Comparison of ENCODE assay signal across 10 mouse cellular contexts in the genomic region with DNA sequence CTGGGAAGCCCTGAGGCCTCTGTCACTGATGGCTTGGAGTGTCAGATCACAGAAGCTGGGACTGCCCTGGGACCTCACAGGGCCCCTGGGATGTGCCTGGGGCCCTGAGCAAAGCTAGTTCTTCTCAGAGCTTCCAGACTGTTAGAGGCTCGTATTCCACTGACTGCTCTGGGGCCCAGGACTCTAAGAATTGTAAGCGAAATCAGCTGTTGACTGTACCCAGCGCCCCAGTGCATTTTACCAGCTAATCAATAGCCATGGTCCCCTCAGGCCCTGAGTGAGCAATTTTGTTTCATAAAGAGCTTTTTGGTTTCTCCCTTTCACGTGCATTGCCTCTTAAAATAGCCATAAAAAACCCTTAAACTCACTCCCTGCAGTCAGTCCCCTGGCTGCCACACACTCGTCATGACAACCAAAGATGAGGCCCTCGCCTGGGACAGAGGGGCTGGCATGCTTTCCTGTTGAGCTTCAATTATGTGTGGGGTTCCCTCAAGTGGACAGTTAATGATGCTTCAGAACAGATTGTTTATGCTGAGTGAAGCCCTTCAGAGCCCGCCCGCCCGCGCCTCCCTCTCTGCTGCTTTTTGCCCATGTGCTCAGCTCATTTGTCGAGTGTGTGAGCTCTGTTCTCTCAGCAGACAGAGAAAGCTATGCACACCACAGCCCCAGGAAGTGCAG. TPM values are rescaled to one million over a fixed set of nuclear protein-coding genes. Genes with fewer than 3 reads are reported as not detected.
A peak's percentile ranks its signal among the peaks of the same experiment; 100 is the strongest.
DNase-seq lines count a peak whose midpoint lies in the region; ATAC-seq and TF ChIP-seq lines count a peak whose summit lies in the region.
"Had no signal": no experiment of that assay in that cellular context is flagged by ENCODE, and none has a peak within 500 bp of the region (broad histone marks: within the 10 kb centered on the region; RNA-seq: fewer than 3 reads in every experiment).

No protein-coding gene starts in this region.

- ATAC-seq in embryonic facial prominence, embryonic 13.5 days (ENCODE audit: insufficient number of reproducible peaks, insufficient read depth, low FRiP score, low TSS enrichment, low read depth) = no peak
- ATAC-seq in hindbrain, embryonic 15.5 days (ENCODE audit: low FRiP score, low read depth) = peak; percentile 79; the same call in 1 of the 2 replicates
- ATAC-seq in midbrain, postnatal 0 days (ENCODE audit: low FRiP score) = peak; percentile 58; the same call in 1 of the 2 replicates
- ATAC-seq in CD4-positive, CD25-positive, alpha-beta regulatory T cell, adult 4 months = no peak

- peak; percentile 28 for DNase-seq in layer of hippocampus, adult 11-12 months (ENCODE audit: low spot score)
- DNase-seq in layer of hippocampus, adult 9-11 months = no peak
- peak; percentile 81 for DNase-seq in midbrain, postnatal 0 days (ENCODE audit: low spot score)
- no peak for DNase-seq in adrenal gland, postnatal 4 days (ENCODE audit: low spot score in 2 of 2)
- no peak for DNase-seq in thymus, postnatal 36 days
- DNase-seq: thymus, postnatal 14 days had no signal

- H3K27ac ChIP-seq in embryonic facial prominence, embryonic 13.5 days = peak overlapping the region; percentile 39; the same call in 1 of the 2 replicates
- H3K27ac ChIP-seq in hindbrain, embryonic 15.5 days (replicated peaks) = peak overlapping the region; percentile 71
- H3K27ac ChIP-seq in midbrain, postnatal 0 days (ENCODE audit: low read depth, low read length) = peak overlapping the region; percentile 63; the same call in 1 of the 2 replicates

- peak overlapping the region; percentile 40; the same call in 1 of the 2 replicates for H3K9ac ChIP-seq in embryonic facial prominence, embryonic 13.5 days
- H3K9ac ChIP-seq in hindbrain, embryonic 15.5 days = no peak overlapping the region
- H3K9ac ChIP-seq in midbrain, postnatal 0 days (replicated peaks; ENCODE audit: low read length, poor library complexity, severe bottlenecking) = no peak overlapping the region

- no peaks in the 10 kb centered on the region for H3K27me3 ChIP-seq in embryonic facial prominence, embryonic 13.5 days
- no peaks in the 10 kb centered on the region for H3K27me3 ChIP-seq in hindbrain, embryonic 15.5 days
- no peaks in the 10 kb centered on the region for H3K27me3 ChIP-seq in midbrain, postnatal 0 days (ENCODE audit: insufficient read depth, low read length)

- H3K36me3 ChIP-seq in embryonic facial prominence, embryonic 13.5 days = peaks cover 36% of the 10 kb centered on the region
- H3K36me3 ChIP-seq in hindbrain, embryonic 15.5 days = no peaks in the 10 kb centered on the region; the same call in 1 of the 2 replicates
- H3K36me3 ChIP-seq in midbrain, postnatal 0 days (ENCODE audit: insufficient read depth, low read length) = 0 out of 2 replicates have a peak, but pooled peaks cover 16% of the 10 kb centered on the region

- 49% methylated on average over 11 of the region's 11 CpGs for WGBS in embryonic facial prominence, embryonic 13.5 days
- 25% methylated on average over 11 of the region's 11 CpGs for WGBS in hindbrain, embryonic 15.5 days
- WGBS in midbrain, postnatal 0 days = 37% methylated on average over 11 of the region's 11 CpGs

- no peak overlapping the region for H3K4me3 ChIP-seq in embryonic facial prominence, embryonic 13.5 days
- H3K4me3 ChIP-seq in hindbrain, embryonic 15.5 days = no peak overlapping the region
- H3K4me3 ChIP-seq in midbrain, postnatal 0 days (ENCODE audit: low read depth, low read length) = no peak overlapping the region

- TF ChIP-seq CTCF in midbrain, postnatal 0 days (IDR thresholded peaks at IDR 0.05) = 0 out of 2 replicates have a peak, but pooled peaks have one; percentile 1

- H3K9me3 ChIP-seq in embryonic facial prominence, embryonic 13.5 days = no peaks in the 10 kb centered on the region
- H3K9me3 ChIP-seq in hindbrain, embryonic 15.5 days = no peaks in the 10 kb centered on the region
- no peaks in the 10 kb centered on the region for H3K9me3 ChIP-seq in midbrain, postnatal 0 days (ENCODE audit: low read length)

- peaks cover 14% of the 10 kb centered on the region for H3K4me1 ChIP-seq in embryonic facial prominence, embryonic 13.5 days
- H3K4me1 ChIP-seq in hindbrain, embryonic 15.5 days (replicated peaks) = peaks cover 19% of the 10 kb centered on the region
- H3K4me1 ChIP-seq in midbrain, postnatal 0 days (ENCODE audit: insufficient read depth, low read length) = 0 out of 2 replicates have a peak, but pooled peaks cover 2% of the 10 kb centered on the region

- H3K4me2 ChIP-seq in embryonic facial prominence, embryonic 13.5 days = no peak overlapping the region
- 0 out of 2 replicates have a peak overlapping the region, but pooled peaks have one; percentile 7 for H3K4me2 ChIP-seq in hindbrain, embryonic 15.5 days
- no peak overlapping the region for H3K4me2 ChIP-seq in midbrain, postnatal 0 days (ENCODE audit: low read depth, low read length, poor library complexity, severe bottlenecking)

RNA-seq across cellular contexts. Expression of gene Rnf8, which starts 25.2 kb away (rescaled TPM):
- 94.6 and 107 TPM in 2 replicates for polyA plus RNA-seq in embryonic facial prominence, embryonic 13.5 days (2015; fragmentation: Nextera tagmentation; extraction: Ambion mirVana)
- 80.6 and 85.2 TPM in 2 replicates for polyA plus RNA-seq in hindbrain, embryonic 15.5 days (2015; fragmentation: Nextera tagmentation; extraction: Ambion mirVana)
- total RNA-seq in midbrain, postnatal 0 days (2014; rRNA removed) = 21.9 and 47.2 TPM in 2 replicates
- 74.3 and 75.3 TPM in 2 replicates for polyA plus RNA-seq in midbrain, postnatal 0 days (2015; fragmentation: Nextera tagmentation; extraction: Ambion mirVana)
- 10 to 100 TPM; 88.9 to 93.3 TPM for total RNA-seq in adrenal gland, postnatal 4 days (2021)
- polyA plus RNA-seq in CD4-positive, CD25-positive, alpha-beta regulatory T cell, adult 4 months (2017; shearing (Covaris generic)) = 10 to 100 TPM; 18.9 to 23.2 TPM

RNA-seq across cellular contexts. Expression of gene Gm28043, which starts 25.3 kb away (rescaled TPM):
- polyA plus RNA-seq in embryonic facial prominence, embryonic 13.5 days (2015; fragmentation: Nextera tagmentation; extraction: Ambion mirVana) = 3.0 and 3.6 TPM in 2 replicates
- 2.4 and 3.3 TPM in 2 replicates for polyA plus RNA-seq in hindbrain, embryonic 15.5 days (2015; fragmentation: Nextera tagmentation; extraction: Ambion mirVana)
- total RNA-seq in midbrain, postnatal 0 days (2014; rRNA removed) = 3.8 and 6.7 TPM in 2 replicates
- 1.2 and 1.7 TPM in 2 replicates for polyA plus RNA-seq in midbrain, postnatal 0 days (2015; fragmentation: Nextera tagmentation; extraction: Ambion mirVana)
- total RNA-seq in adrenal gland, postnatal 4 days (2021) = 1 to 10 TPM; 6.3 to 7.8 TPM
- 1 to 10 TPM; 4.6 to 4.8 TPM for polyA plus RNA-seq in CD4-positive, CD25-positive, alpha-beta regulatory T cell, adult 4 months (2017; shearing (Covaris generic))

RNA-seq across cellular contexts. Expression of gene Tmem217, which starts 37.2 kb away (rescaled TPM):
- 1.8 and 2.3 TPM in 2 replicates for polyA plus RNA-seq in embryonic facial prominence, embryonic 13.5 days (2015; fragmentation: Nextera tagmentation; extraction: Ambion mirVana)
- polyA plus RNA-seq in hindbrain, embryonic 15.5 days (2015; fragmentation: Nextera tagmentation; extraction: Ambion mirVana) = 1.2 and 1.3 TPM in 2 replicates
- not detected in 2 replicates for total RNA-seq in midbrain, postnatal 0 days (2014; rRNA removed)
- 0.71 and 0.84 TPM in 2 replicates for polyA plus RNA-seq in midbrain, postnatal 0 days (2015; fragmentation: Nextera tagmentation; extraction: Ambion mirVana)
- under 1 TPM in 1 of 2 experiments, not detected in 1; 0.50 TPM for total RNA-seq in adrenal gland, postnatal 4 days (2021)
- under 1 TPM in 1 of 2 experiments, not detected in 1; 0.62 TPM for polyA plus RNA-seq in CD4-positive, CD25-positive, alpha-beta regulatory T cell, adult 4 months (2017; shearing (Covaris generic))
- total RNA-seq: left cerebral cortex, adult 18-20 months had no signal

RNA-seq across cellular contexts. Expression of gene Tbc1d22b, which starts 39.8 kb away (rescaled TPM):
- polyA plus RNA-seq in embryonic facial prominence, embryonic 13.5 days (2015; fragmentation: Nextera tagmentation; extraction: Ambion mirVana) = 14.8 and 16.4 TPM in 2 replicates
- polyA plus RNA-seq in hindbrain, embryonic 15.5 days (2015; fragmentation: Nextera tagmentation; extraction: Ambion mirVana) = 26.3 and 32.6 TPM in 2 replicates
- 47.3 and 52.0 TPM in 2 replicates for total RNA-seq in midbrain, postnatal 0 days (2014; rRNA removed)
- 30.7 and 31.7 TPM in 2 replicates for polyA plus RNA-seq in midbrain, postnatal 0 days (2015; fragmentation: Nextera tagmentation; extraction: Ambion mirVana)
- total RNA-seq in adrenal gland, postnatal 4 days (2021) = 10 to 100 TPM; 27.3 to 29.0 TPM
- 10 to 100 TPM in 1 of 2 experiments, 1 to 10 TPM in 1; 9.5 to 11.2 TPM for polyA plus RNA-seq in CD4-positive, CD25-positive, alpha-beta regulatory T cell, adult 4 months (2017; shearing (Covaris generic))

RNA-seq across cellular contexts. Expression of gene Gm17657, which starts 39.9 kb away (rescaled TPM):
- not detected in 2 replicates for polyA plus RNA-seq in embryonic facial prominence, embryonic 13.5 days (2015; fragmentation: Nextera tagmentation; extraction: Ambion mirVana)
- polyA plus RNA-seq in hindbrain, embryonic 15.5 days (2015; fragmentation: Nextera tagmentation; extraction: Ambion mirVana) = 0.17 TPM in 1 of 2 replicates, not detected in the other
- not detected in 2 replicates for total RNA-seq in midbrain, postnatal 0 days (2014; rRNA removed)
- polyA plus RNA-seq in midbrain, postnatal 0 days (2015; fragmentation: Nextera tagmentation; extraction: Ambion mirVana) = not detected in 2 replicates
- not detected for total RNA-seq in adrenal gland, postnatal 4 days (2021)
- polyA plus RNA-seq in CD4-positive, CD25-positive, alpha-beta regulatory T cell, adult 4 months (2017; shearing (Covaris generic)) = not detected
- total RNA-seq: left cerebral cortex, adult 18-20 months had no signal

Comparison
In these comparisons a context has a peak if more than half of its experiments do, and no peak if none do; other contexts are left out.
1. DNase-seq: peak in layer of hippocampus, adult 11-12 months (single experiment) and midbrain, postnatal 0 days (single experiment); none in layer of hippocampus, adult 9-11 months (single experiment), adrenal gland, postnatal 4 days (0 of 2) and thymus, postnatal 36 days (0 of 2).
2. ATAC-seq: peak in hindbrain, embryonic 15.5 days (single experiment) and midbrain, postnatal 0 days (single experiment); none in embryonic facial prominence, embryonic 13.5 days (single experiment) and CD4-positive, CD25-positive, alpha-beta regulatory T cell, adult 4 months (single experiment).
3. Peak in every context shown above with its lines, with median percentiles within 50 percentile points of each other: H3K27ac ChIP-seq.